Mouse (Mus musculus): ENCODE data around the gene Vps35l.

DNA sequence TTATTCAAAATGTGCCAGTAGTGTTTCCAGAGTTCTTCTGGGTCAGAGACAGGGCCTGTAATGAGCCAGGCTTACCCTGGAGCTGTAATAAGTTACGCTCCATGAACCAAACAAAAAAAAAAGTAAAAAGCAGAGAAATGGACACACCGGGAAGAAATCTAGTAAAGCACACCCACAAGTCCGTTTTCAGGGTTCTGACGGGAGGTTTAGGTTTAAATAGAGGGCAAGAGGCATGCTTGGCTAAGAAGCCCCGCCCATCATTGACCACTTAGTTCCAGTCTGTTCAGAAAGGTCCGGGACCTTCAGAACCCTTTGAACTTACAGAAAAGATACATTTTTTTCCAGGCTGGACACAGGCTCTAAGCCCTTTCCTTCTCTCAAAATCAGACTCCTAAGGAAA lies 34.0 kb upstream of the Vps35l start:
- TF ChIP-seq CTCF (IDR thresholded peaks at IDR 0.05; ENCODE audit: low read depth) (no peak), EP300 (IDR thresholded peaks at IDR 0.05; ENCODE audit: low read depth) (no peak)
